Mouse (Mus musculus) lung, postnatal 10 days (tissue): Measurements from ENCODE around the gene Scgb1c1.
A peak's percentile ranks its signal among the peaks of the same experiment; 100 is the strongest.

Source experiments
- DNase-seq: peaks from one replicate; pipeline ENCODE4 v3.0.0; 2021

Gene Scgb1c1

DNA sequence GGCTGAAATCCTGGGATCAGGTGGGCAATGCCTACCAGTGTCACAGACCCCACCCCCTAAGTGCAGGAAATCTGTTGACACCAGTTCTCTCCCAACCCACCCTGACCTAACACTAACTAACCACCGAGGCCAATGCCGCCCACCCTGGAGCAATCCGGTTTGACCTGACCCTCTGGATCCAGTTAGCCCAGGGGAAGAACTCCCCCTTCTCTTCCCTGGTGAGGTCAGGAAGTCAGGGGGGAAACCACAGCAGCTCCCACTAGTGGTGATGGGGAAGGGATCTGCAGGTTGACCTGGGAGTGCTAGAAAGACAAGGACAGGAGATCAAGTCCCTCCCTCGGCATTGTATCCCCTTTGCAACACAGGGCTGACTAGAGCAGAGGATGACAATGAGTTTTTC, 336 bp downstream of the Scgb1c1 start:
- no peak for DNase-seq

DNA sequence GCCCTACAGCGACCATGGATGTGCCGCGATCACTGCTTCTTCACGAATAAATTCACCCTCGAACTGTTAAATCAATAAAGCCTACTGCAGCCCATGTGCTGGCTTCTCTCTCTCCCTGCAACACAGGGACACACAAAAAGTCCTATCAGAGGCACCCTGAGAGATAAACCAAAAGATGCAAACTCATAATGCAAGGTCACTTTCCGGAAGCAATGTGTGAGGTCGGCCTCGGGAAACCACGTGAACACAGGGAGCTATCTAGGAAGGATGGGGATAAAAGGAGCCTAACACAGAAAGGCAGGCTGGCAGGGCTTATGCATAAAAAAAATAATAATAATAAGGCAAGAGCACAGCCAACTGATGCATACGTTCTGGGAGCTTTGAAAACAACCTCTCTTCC, 1.3 kb downstream of the Scgb1c1 start:
- DNase-seq: no peak

DNA sequence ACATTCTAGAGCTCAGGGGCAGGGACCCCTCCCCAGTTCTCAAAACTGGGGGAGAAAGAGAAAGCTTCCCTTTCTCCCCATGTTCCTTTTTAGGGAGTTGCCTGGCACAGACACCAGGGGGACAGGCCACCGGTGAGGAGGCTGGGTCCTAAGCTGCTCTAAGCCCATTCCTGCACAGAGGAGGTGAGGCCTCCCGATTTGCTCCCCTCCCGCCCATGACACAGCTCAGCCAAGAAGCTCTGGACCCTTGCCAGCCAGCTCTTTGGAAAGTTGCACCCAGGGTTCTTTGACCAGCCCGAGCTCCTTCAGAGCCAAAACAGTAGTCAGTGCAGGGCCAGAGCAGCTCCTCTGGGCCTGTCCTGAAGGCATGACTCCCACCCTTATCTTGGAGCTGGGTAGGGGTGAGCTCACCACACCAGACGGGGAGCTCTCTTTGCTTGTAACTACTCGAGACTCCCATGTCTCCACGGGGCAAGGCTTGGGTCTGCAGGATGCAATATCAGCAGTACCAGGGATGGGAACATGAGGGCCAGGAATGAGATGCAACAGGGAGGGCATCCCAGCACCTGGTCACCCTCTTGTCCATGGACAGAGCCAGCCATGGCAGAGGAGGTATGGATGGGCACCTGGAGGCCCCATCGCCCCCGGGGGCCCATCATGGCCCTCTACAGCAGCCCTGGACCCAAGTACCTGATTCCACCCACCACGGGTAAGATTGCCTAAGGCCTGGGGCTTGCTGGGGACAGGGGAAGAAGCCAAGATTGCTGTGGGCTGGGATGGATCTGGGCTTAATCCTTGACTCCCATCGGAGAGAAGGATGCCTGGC, 2.6 kb downstream of the Scgb1c1 start, which contains the start of gene Odf3:
Gene Odf3, plus strand, starts transcription at position 51 of the 826 bp plus-strand sequence.
- peak; percentile 61 for DNase-seq

DNA sequence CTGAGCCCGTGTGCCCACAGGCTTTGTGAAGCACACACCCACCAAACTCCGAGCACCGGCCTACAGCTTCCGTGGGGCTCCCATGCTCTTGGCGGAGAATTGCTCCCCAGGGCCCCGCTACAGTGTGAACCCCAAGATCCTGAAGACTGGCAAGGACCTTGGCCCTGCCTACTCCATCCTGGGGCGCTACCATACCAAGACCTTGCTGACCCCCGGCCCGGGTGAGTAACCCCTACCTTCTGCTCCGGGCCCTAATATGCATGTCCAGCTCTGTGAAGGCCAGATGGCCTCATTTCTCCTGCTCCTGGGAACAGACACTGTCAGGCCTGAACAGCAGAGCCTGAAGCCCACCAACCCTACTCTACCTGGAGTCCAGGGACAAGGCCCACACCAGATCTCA, 3.2 kb downstream of the Scgb1c1 start:
- DNase-seq: no peak

DNA sequence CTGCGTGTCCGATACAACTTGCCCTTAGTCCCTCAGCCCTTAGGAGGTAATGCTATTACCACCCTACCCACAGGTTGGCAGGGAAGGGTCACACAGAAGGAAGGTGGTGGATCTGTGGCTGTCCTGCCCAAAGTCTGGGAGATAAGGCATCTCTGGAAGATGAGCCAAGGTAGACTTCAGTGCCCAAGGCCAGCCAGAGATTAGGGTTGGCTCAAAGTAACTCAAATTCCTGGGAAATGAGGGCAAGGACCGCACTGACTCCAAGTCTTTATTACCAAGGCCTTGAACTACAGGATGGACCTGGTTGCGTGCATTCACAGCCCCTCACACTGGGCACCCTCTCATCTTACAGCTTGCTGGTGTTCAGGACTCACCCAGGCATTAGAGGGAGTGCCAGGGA, 6.6 kb downstream of the Scgb1c1 start:
- no peak for DNase-seq

DNA sequence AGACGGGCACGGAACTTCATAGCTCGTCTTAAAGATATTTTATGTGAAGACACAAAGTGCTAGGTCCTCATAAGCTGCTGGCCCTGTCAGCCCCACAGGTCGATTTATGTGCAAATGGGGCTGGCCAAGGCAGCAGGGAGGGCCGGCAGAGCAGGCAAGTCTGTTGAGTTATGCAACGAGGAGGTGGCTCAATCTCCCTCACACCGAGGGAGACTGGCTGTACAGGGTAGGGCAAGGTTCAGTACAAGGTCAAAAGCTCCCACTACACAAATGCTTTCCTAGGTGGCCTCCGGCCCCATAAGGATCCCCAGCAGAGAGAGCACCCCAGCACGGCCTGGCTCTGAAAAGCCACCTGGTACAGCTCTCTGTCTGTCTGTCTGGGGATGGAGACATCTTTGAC, 8.0 kb downstream of the Scgb1c1 start:
- no peak for DNase-seq

DNA sequence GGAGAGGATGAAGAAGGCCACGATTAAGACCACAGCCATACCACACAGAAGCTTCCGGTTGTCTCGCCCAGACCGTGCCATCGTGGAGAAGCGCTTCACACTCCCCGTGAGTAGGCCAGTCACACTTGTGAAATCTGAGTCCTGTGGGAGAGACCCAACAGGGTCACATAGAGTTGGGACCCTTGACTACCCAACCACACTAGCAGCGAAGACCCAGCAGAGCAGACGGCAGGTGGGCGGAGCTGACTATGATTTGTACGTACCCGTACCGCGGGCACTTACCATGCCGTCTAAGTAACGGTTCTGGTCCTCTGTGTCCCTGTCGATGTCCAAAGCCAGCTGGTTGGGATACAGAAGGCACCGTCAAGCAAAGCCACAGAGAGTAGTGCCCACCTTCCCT, 9.1 kb downstream of the Scgb1c1 start:
- DNase-seq: no peak

DNA sequence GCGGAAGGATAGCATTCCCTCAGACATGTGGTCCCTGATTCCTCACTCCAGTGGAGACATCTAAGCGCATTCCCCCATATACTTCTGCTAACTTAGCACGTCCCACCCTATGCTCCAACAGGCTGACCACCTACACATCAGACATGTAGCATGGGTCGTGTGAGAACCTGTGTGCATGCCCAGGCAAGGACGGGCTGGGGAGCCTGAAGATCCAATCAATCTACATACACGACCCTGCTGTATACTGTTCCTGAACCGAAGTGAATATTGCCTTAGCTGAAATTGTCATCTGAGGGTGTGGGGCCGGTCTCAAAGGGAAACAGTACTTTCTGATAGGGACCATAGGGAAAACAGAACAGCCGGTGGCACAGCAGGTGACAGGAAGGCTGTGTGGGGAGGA, 9.8 kb downstream of the Scgb1c1 start:
- DNase-seq: no peak

DNA sequence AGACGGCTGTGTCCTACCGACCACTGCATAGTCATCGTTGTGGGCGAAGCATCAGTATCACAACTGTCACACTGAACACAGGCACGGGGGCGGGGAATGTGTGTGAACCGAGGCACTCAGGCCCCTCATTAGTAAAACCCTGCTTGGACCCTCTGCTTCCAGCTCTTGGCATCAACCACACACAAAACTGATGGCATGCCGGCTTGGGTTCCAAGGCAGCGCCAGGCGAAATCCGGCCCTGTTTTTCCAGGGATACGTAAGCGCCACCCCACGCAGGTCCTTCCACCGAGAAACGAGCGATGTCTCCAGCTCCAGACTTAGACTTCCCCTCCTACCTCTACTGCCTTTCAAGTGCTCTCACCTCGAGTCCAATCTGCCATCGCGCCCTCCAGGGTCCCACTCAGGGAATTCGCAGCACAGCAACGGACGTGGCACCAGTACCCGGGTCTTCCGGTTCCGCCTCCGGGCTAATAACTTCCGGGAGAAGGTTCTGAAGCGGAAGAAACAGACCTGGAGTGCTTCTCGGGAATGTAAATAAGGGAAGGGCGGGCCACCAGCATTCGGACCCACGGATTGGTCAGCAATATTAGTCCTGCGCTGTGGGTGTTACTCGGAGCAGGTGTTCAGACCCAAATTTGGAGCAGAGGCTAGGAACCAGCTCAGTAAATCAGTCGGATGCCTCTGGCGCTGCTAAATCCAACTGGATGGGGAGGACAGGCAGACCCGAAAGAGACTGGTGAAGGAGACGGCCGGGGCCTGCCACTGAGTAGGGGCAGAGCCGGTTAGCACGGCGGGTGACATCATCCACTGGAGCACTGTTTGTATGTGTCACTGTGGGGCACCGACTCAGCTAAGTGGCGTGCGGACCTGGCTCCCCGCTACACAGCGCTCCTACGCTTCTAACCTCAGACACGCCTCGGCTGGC, 10.8 kb downstream of the Scgb1c1 start, which contains the start of gene Gm45785:
Gene Gm45785, minus strand, starts transcription at position 472 of the 925 bp plus-strand sequence.
- peak; percentile 93 for DNase-seq

DNA sequence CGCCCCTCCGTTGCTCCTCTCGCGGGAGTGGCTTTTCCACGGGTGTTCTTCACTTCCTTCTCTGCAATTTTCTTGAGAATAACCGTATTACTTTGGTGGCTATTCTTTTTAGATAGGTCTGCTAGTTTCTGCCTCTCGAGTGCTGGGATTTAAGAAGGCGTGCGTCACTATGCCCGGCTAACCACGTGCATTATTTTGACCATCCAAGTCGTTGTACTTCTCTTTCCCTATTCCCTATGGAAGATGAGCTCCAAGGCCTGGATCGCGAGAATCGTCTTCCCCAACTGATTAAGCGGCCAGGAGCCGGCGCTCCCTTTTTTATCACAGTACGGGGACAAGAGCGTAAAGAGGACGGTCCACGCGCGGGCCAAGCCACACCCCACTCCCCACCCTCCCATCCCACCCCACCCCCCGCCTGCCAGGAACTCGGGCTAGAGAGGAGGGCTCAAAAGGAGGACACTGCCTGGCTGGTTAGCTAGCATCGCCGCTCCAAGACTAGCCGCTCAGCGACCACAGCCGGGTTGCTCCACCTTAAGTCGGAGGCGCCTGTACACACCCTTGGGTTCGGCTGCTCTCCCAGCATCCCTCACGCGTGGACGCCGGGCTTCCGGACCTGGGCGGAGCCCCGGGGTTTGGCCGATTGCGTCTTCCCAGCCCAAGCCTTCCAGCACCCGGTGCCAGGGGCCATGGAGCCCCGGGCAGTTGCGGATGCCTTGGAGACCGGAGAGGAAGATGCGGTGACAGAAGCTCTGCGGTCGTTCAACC, 11.6 kb downstream of the Scgb1c1 start, which contains the start of gene Ric8a:
Gene Ric8a, plus strand, starts transcription at position 173 of the 765 bp plus-strand sequence.
- peak; percentile 96 for DNase-seq

DNA sequence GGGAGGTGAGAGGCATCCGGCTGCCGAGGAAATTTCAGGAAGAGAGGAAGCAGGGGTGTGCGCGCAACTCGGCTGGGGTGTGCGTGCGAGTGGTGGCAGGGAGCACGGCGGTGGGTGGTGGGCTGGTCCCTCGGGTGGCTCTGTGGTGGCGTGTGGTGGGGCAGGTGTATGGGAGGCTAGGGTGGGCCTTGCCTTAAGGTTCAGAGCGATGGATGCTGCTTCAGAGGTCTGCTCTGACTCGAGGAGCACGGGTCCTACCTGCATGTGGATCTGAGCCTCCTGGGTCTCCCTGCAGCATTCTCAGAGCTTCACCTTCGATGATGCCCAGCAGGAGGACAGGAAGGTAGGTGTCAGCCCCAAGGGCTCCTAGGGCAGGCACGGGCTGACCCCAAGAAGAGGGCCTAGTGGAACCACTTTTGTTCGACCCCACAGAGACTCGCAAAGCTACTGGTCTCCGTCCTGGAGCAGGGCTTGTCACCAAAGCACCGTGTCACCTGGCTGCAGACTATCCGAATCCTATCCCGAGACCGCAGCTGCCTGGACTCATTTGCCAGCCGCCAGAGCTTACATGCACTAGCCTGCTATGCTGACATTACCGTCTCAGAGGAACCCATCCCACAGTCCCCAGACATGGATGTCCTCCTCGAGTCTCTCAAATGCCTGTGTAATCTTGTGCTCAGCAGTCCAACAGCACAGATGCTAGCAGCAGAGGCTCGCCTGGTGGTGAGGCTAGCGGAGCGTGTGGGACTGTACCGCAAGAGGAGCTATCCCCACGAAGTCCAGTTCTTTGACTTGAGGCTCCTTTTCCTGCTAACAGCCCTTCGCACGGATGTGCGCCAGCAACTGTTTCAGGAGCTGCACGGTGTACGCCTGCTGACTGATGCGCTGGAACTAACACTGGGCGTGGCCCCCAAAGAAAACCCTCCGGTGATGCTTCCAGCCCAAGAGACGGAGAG, 12.5 kb downstream of the Scgb1c1 start, which contains the start of gene Bet1l:
Gene Bet1l, minus strand, starts transcription at position 28 of the 956 bp plus-strand sequence.
- DNase-seq: no peak

DNA sequence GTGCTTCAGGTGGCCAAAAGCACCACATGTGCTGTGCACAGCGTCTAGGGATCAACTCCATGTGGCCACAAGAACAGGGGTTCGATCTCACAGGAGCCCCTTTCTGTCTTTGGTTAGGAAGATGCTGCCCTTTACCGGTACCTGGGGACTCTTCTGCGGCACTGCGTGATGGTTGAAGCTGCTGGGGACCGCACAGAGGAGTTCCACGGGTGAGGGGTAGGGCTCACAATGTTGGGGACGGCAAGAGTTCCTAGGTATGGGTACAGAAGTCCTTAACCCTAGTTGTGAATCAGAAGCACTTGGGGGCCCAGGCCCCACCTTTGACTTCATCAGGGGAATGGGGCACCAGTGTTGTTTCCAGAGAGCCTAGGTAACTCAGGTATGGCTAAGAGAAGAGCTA, 13.4 kb downstream of the Scgb1c1 start:
- no peak for DNase-seq

DNA sequence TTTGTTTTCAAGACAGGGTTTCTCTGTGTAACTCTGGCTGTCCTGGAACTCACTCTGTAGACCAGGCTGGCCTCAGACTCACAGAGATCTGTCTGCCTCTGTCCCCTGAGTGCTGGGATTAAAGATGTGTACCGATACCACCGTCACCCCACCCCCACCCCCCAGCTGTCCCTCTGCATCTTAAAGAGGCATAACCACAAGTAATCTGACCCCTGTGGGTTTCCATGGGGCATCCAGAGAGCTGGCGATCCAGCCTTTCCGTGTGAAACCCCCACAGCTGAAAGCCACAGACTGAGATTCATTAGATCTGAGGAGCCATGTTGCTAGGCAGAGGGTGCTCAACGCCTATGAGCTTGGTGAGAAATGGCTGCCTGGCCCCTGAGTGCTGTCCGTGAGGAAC, 14.7 kb downstream of the Scgb1c1 start:
- no peak for DNase-seq

DNA sequence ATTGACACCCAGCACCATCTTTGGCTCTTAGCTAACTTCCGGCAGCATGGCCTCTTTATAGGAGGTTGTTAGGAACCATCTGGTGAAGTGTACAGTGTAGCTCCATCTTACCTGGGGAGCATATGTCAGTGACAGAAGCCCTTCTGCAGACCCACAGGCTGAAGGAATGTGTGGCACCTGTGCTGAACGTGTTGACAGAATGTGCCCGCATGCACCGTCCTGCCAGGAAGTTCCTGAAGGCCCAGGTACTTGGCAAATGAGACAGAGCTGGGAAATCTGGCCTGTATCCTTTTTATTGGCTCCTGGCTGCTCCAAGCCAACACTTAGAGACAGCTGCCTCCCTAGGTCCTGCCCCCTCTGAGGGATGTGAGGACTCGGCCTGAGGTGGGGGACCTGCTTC, 15.4 kb downstream of the Scgb1c1 start:
- DNase-seq: no peak

DNA sequence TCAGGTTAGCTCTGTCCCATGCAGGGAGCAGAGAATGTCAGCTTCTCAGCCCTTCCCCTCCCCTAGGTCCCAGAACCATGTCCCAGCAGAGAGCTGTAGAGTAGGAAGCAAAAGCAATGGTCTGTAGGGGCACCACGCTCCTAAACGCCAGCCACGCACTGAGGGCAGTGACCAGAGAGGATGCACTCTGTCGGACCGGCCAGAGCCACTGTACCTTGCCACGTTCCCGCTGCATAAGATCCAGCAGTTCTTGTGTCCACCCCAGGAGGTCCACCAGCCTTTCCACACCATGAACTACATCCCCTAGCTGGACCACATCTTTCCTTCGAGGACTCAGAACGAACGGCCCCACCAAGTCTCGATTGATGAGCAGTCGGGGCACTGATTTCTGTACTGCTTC, 19.4 kb downstream of the Scgb1c1 start:
- DNase-seq: no peak

DNA sequence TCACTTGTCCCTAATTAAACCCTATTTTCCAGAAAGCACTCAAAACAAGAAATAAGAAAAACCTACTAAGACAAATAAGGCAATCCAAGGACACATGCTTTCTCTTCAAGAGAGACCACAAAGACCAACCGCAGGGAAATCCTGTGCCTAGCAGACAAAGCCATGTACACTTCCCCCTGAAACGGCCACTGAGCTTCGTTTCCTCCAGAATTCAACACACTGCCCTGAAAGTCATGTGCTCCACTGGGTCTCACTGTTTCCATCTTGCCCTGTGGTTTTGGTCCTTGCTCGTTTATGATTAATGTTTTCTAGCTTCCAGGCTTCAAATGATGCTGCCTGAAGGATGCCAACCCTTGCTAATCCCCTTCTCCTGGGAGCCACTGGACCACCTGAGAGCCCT, 28.9 kb downstream of the Scgb1c1 start:
- no peak for DNase-seq

DNA sequence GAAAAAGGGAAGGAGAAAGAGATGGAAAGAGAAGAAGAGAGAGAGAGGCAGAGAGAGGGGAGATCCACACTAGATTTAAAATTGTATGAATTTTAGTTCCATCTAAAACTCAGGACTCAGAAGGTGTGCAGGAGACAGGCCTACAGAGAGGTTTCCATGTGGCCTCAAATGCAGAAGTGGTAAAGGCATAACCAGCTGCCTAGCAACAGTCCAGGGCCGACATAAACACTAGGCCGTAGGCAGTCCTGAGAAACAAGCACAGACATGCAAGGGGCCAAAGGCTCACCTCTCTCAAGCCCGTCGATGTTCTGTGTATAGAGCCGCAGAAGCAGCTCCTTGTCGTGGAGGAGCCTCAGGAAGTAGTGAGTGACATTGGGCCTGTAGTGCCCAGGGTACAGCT, 32.0 kb downstream of the Scgb1c1 start:
- no peak for DNase-seq

DNA sequence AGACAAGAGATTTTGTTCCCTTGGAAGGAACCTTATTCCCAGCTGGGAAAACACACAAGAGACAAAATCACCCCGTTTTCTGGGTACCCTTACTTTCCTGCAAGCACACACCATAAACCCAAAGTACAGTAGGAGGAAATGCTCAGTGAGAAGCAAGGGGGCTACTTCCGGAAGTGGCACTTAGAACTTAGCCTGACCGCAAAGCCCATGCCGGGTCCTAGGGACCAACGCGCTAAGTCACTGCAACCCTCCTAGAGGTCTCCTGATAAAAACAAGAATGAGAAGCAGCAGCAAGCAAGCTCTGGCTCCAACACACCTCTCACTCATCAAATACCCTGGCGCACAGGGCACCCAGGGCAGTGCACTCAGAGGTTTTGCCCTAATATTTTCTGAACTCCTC, 34.0 kb downstream of the Scgb1c1 start:
- DNase-seq: no peak

DNA sequence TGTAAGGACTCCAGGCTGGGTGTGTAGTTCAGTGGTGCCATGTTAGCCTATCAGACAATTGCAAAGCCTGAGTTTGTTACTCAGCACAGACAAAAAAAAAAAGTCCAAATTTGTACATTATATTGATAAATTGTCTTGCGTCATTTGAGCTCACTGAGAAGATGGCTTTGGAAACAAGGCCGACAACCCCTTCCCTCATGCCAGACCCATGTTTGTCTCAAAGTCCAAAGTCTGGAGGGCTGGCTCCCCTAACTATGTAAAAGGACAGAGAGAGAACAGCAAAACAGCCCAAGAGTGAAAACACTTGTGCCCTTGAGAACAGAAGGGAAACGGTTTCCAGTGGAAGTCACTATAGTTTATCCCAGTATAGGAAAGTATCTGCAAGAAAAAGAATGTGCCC, 35.1 kb downstream of the Scgb1c1 start:
- DNase-seq: no peak

DNA sequence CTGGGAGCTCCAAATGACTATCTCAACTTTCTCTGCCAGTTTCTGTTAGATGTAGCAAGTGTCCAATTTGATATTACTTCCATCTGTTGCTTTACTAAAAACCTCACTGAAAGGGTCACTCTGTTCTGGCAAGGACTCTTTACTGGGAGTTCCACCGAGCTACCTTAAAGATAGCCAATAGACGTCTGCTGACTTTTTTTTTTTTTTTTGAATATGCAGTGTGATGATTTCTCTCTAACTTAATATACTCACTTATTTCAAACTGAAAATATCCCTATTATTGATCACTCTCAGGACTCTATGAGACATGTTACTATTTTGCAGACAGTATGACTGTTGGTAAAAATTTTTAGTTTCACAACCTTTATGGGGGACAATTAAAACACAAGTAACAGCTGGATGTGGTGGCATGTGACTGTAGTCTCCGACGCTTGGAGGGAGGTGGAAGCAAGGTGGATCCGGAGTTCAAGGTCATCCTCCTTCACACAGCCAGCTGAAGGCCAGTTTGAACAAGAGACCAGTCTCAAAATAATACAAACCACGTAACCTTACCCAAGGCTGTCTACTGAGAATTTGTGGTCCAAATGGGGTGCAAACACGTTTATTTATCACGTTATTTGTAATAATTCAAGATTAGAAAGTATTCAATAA, 35.6 kb downstream of the Scgb1c1 start:
- DNase-seq: no peak
